7 mouse cellular contexts compared by ENCODE assay signal in genomic region chr12:54405066-54405465, GRCm38 (mm10).
DNase-seq lines count a peak whose midpoint lies in the region.

No protein-coding gene starts in this region.

- DNase-seq in thymus, postnatal 14 days = peak; percentile 6
- DNase-seq in thymus, postnatal 4 days = no peak
- DNase-seq in cerebellum, postnatal 14 days = peak; percentile 20 to 26
- DNase-seq in heart, adult 9 months (ENCODE audit: low spot score in 2 of 2) = peak; percentile 81 to 86
- peak; percentile 13 to 17 for DNase-seq in layer of hippocampus, postnatal 25 days (ENCODE audit: extremely low spot score in 1 of 2, low spot score in 1 of 2)
- peak; percentile 84 for DNase-seq in lung, postnatal 36 days
- DNase-seq in spleen, postnatal 4 days (ENCODE audit: low spot score in 2 of 2) = peak; percentile 49 to 69
